Mouse (Mus musculus) lung, postnatal 0 days (tissue): ENCODE measurements around the gene Ddx23. TPM values are rescaled to one million over a fixed set of nuclear protein-coding genes. Genes with fewer than 3 reads are reported as not detected.

ENCODE experiments used
- ATAC-seq: fragments of 200-750 bp; cut with Nextera tagmentation; 2 replicates; pipeline ENCODE4 v1.8.0; 2017; ENCODE audit warnings: moderate library complexity
- DNase-seq: peaks from one replicate; pipeline ENCODE4 v3.0.0-alpha.2; 2016; ENCODE audit warnings: low spot score
- H3K27ac ChIP-seq: fragments of 300-500 bp; sonication (generic); 2 replicates; pipeline ENCODE4 v1.5.1; 2014; ENCODE audit warnings: antibody characterized with exemption, mild to moderate bottlenecking, low read length, mixed read lengths
- H3K27me3 ChIP-seq: fragments of 300-500 bp; sonication (generic); replicated peaks from 2 replicates; pipeline ENCODE4 v1.6.1; 2014; ENCODE audit warnings: low read length, mixed read lengths; ENCODE audit not compliant: insufficient read depth
- H3K36me3 ChIP-seq: fragments of 300-500 bp; sonication (generic); 2 replicates; pipeline ENCODE4 v1.6.1; 2014; ENCODE audit warnings: low read length, mixed read lengths; ENCODE audit not compliant: insufficient read depth
- H3K4me1 ChIP-seq: fragments of 300-500 bp; sonication (generic); 2 replicates; pipeline ENCODE4 v1.6.1; 2014; ENCODE audit warnings: antibody characterized with exemption, low read depth, low read length, mixed read lengths; ENCODE audit not compliant: insufficient read depth
- H3K4me2 ChIP-seq: fragments of 300-500 bp; sonication (generic); replicated peaks from 2 replicates; pipeline ENCODE4 v1.6.1; 2014; ENCODE audit warnings: low read depth, mild to moderate bottlenecking, low read length, moderate library complexity, mixed read lengths
- H3K4me3 ChIP-seq: fragments of 300-500 bp; sonication (generic); 2 replicates; pipeline ENCODE4 v1.5.1; 2014; ENCODE audit warnings: low read depth, low read length
- H3K9ac ChIP-seq: fragments of 300-500 bp; sonication (generic); replicated peaks from 2 replicates; pipeline ENCODE4 v1.6.1; 2014; ENCODE audit warnings: low read depth, mild to moderate bottlenecking
- H3K9me3 ChIP-seq: fragments of 300-500 bp; sonication (generic); 2 replicates; pipeline ENCODE4 v1.6.1; 2016; ENCODE audit warnings: low read length, mixed read lengths
- CTCF ChIP-seq: IDR thresholded peaks from 2 replicates; pipeline ENCODE4 v1.5.1; 2016; ENCODE audit warnings: antibody characterized with exemption, mild to moderate bottlenecking
- EP300 ChIP-seq: IDR thresholded peaks from 2 replicates; pipeline ENCODE4 v1.6.1; 2016; ENCODE audit warnings: antibody characterized with exemption, mild to moderate bottlenecking, control low read depth
- WGBS: fragments of 180-500 bp; shearing (Covaris S2); extraction: QIAGEN DNeasy Blood & Tissue Kit; methylation state at CpG from one replicate; pipeline ENCODE4 v1.1.7; 2014; 5-methylcytosine and 5-hydroxymethylcytosine counted together
- polyA plus RNA-seq: library from polyadenylated mRNA; unstranded; fragments of >200 nt; fragmentation: Nextera tagmentation; extraction: Ambion mirVana; gene quantifications from 2 replicates; pipeline ENCODE4 v1.2.1, GENCODE M21; 2015

The Ddx23 gene
- polyA plus RNA-seq, 1 experiment from 2014 or later, result 14.5 TPM

- H3K9ac ChIP-seq, result no peak overlapping the region
- no peak overlapping the region for H3K27ac ChIP-seq
- TF ChIP-seq EP300 (peak; percentile 28; the same call in 1 of the 2 replicates), CTCF (peak; percentile 63)
- H3K9me3 ChIP-seq, result no peaks in the 10 kb centered on the region
- WGBS, result 67% methylated on average over 11 of the region's 11 CpGs
- ATAC-seq (no peak), DNase-seq (peak; percentile 87)
- H3K4me1 ChIP-seq, result no peaks in the 10 kb centered on the region
- H3K36me3 ChIP-seq, result no peaks in the 10 kb centered on the region
- no peaks in the 10 kb centered on the region for H3K27me3 ChIP-seq
- no peak overlapping the region for H3K4me3 ChIP-seq
- H3K4me2 ChIP-seq, result no peak overlapping the region
Observed at GRCm38 (mm10) chr15:98664042-98664907, 1.6 kb upstream of the Ddx23 start.

- under 1% methylated on average over 14 of the region's 14 CpGs for WGBS
- ATAC-seq (no peak; the same call in 1 of the 2 replicates), DNase-seq (peak; percentile 61)
- Histone ChIP-seq H3K27ac (peak overlapping the region; percentile 95), H3K4me2 (peak overlapping the region; percentile 61), H3K27me3 (no peaks in the 10 kb centered on the region), H3K9me3 (no peaks in the 10 kb centered on the region), H3K4me1 (no peaks in the 10 kb centered on the region), H3K9ac (peak overlapping the region; percentile 95), H3K4me3 (peak overlapping the region; percentile 81), H3K36me3 (peaks cover 12% of the 10 kb centered on the region)
- TF ChIP-seq EP300 (no peak), CTCF (no peak; the same call in 1 of the 2 replicates)
Observed at GRCm38 (mm10) chr15:98662198-98662566, 512 bp downstream of the Ddx23 start.

GRCm38 (mm10) chr15:98656982-98657751, 5.5 kb downstream of the Ddx23 start:
- Histone ChIP-seq H3K36me3 (peaks cover 36% of the 10 kb centered on the region), H3K27ac (no peak overlapping the region), H3K4me1 (no peaks in the 10 kb centered on the region), H3K9me3 (no peaks in the 10 kb centered on the region), H3K9ac (no peak overlapping the region), H3K4me3 (no peak overlapping the region), H3K27me3 (no peaks in the 10 kb centered on the region), H3K4me2 (no peak overlapping the region)
- DNase-seq (no peak), ATAC-seq (no peak)
- 81% methylated on average over 15 of the region's 15 CpGs for WGBS
- no peak for TF ChIP-seq EP300
- peak; percentile 28 for TF ChIP-seq CTCF

GRCm38 (mm10) chr15:98652174-98652573, 10.5 kb downstream of the Ddx23 start:
- Histone ChIP-seq H3K9me3 (no peaks in the 10 kb centered on the region), H3K27ac (no peak overlapping the region), H3K36me3 (peaks cover 70% of the 10 kb centered on the region), H3K4me1 (no peaks in the 10 kb centered on the region), H3K27me3 (no peaks in the 10 kb centered on the region), H3K9ac (no peak overlapping the region), H3K4me3 (no peak overlapping the region), H3K4me2 (no peak overlapping the region)
- DNase-seq, result no peak
- WGBS, result 88% methylated on average over 8 of the region's 8 CpGs
- TF ChIP-seq CTCF (no peak), EP300 (no peak)
- ATAC-seq, result no peak

GRCm38 (mm10) chr15:98651431-98651830, 11.3 kb downstream of the Ddx23 start:
- Histone ChIP-seq H3K4me1 (no peaks in the 10 kb centered on the region), H3K9ac (no peak overlapping the region), H3K4me3 (no peak overlapping the region), H3K36me3 (peaks cover 70% of the 10 kb centered on the region), H3K27me3 (no peaks in the 10 kb centered on the region), H3K27ac (no peak overlapping the region), H3K9me3 (no peaks in the 10 kb centered on the region), H3K4me2 (no peak overlapping the region)
- TF ChIP-seq CTCF (no peak), EP300 (no peak)
- 93% methylated on average over 15 of the region's 15 CpGs for WGBS
- DNase-seq, result no peak
- ATAC-seq, result no peak

- ATAC-seq (no peak), DNase-seq (no peak)
- 79% methylated on average over 3 of the region's 3 CpGs for WGBS
- Histone ChIP-seq H3K4me1 (no peaks in the 10 kb centered on the region), H3K36me3 (peaks cover 80% of the 10 kb centered on the region), H3K4me2 (no peak overlapping the region), H3K27me3 (no peaks in the 10 kb centered on the region), H3K9ac (no peak overlapping the region), H3K27ac (no peak overlapping the region), H3K4me3 (no peak overlapping the region), H3K9me3 (no peaks in the 10 kb centered on the region)
- TF ChIP-seq CTCF (no peak), EP300 (no peak)
Observed at GRCm38 (mm10) chr15:98648071-98648470, 14.6 kb downstream of the Ddx23 start.
